Comparison of ENCODE assay signal across 20 mouse cellular contexts in genomic region chr7:83978945-83979536, GRCm38 (mm10).
"Had no signal": no experiment of that assay in that cellular context is flagged by ENCODE, and none has a peak within 500 bp of the region (broad histone marks: within the 10 kb centered on the region; RNA-seq: fewer than 3 reads in every experiment).

No protein-coding gene starts in this region.

- H3K27me3 ChIP-seq: liver, embryonic 15.5 days; lung, embryonic 15.5 days; midbrain, embryonic 13.5 days; midbrain, embryonic 15.5 days; neural tube, embryonic 13.5 days; neural tube, embryonic 15.5 days had no signal

- H3K4me3 ChIP-seq: liver, embryonic 15.5 days; lung, embryonic 15.5 days; megakaryocyte, embryonic 14.5 days; midbrain, embryonic 13.5 days; midbrain, embryonic 15.5 days; neural tube, embryonic 13.5 days; neural tube, embryonic 15.5 days had no signal

- H3K9me3 ChIP-seq: liver, embryonic 15.5 days; lung, embryonic 15.5 days; megakaryocyte, embryonic 14.5 days; midbrain, embryonic 13.5 days; midbrain, embryonic 15.5 days; neural tube, embryonic 13.5 days; neural tube, embryonic 15.5 days had no signal

- H3K36me3 ChIP-seq: liver, embryonic 15.5 days; lung, embryonic 15.5 days; midbrain, embryonic 13.5 days; midbrain, embryonic 15.5 days; neural tube, embryonic 13.5 days; neural tube, embryonic 15.5 days had no signal

- H3K4me2 ChIP-seq: liver, embryonic 15.5 days; lung, embryonic 15.5 days; midbrain, embryonic 11.5 days; midbrain, embryonic 13.5 days; midbrain, embryonic 15.5 days; neural tube, embryonic 13.5 days; neural tube, embryonic 15.5 days had no signal

- H3K27ac ChIP-seq: liver, embryonic 15.5 days; lung, embryonic 15.5 days; macrophage; midbrain, embryonic 13.5 days; midbrain, embryonic 15.5 days; neural tube, embryonic 13.5 days; neural tube, embryonic 15.5 days had no signal

- ATAC-seq: liver, postnatal 0 days; lung, postnatal 0 days; midbrain, embryonic 13.5 days; midbrain, embryonic 15.5 days had no signal

- H3K4me1 ChIP-seq: liver, embryonic 15.5 days; midbrain, embryonic 13.5 days; midbrain, embryonic 15.5 days; neural tube, embryonic 13.5 days; neural tube, embryonic 15.5 days had no signal

- DNase-seq: liver, postnatal 0 days; lung, adult 2 months; retina, postnatal 1 day; right cerebral cortex, adult 18-20 months; right cerebral cortex, postnatal 25 days; right cerebral cortex, postnatal 4 days; spleen, adult 18-20 months; thymus, adult 2 months; thymus, postnatal 25 days; thymus, postnatal 4 days had no signal

- H3K9ac ChIP-seq: liver, embryonic 15.5 days; liver, postnatal 0 days; lung, embryonic 15.5 days; midbrain, embryonic 13.5 days; midbrain, embryonic 15.5 days; neural tube, embryonic 13.5 days; neural tube, embryonic 15.5 days had no signal
